Mouse (Mus musculus) cerebellum, adult 11 months (tissue): ENCODE measurements at regions not wholly inside any gene's neighbourhood (a gene's known extent, or its start where the extent isn't known, plus 50 kb on each side); places are given as distances from the start of the nearest gene placed in this dataset.

Experiments
- DNase-seq: peaks from one replicate; pipeline ENCODE4 v3.0.0; 2022

GRCm38 (mm10) chr1:73285342-73285741, 269.6 kb upstream of the Tnp1 start:
- no peak for DNase-seq

GRCm38 (mm10) chr1:73274480-73274879, 258.8 kb upstream of the Tnp1 start:
- peak; percentile 30 for DNase-seq

DNA sequence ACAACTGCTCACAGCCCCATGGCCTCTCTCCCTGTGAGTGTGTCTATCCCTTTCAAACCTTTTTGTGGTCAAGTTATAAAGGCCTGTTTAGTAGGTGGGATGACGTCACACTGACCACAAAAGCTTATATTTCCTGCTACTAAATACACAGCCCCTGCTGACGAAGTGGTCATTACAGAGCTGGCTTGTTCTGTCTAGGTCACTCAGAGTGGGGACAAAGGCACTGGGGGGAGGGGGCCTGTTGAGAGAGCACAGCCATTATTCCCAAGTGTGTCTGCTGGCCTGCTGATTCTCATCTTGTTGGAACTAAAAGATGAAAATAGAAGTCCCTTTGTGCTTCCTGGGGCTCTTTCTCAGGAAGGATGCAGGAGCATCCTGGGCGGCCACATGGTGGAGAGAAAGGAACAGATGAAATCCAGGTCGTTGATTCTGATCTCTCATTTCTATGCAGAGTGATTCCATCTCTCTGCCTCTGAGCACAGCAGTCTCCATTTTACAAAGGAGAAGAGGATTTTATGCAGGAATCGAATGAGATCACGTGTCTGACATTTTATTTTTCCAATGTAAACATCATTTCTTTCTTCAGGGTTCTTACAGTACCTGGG, 255.2 kb upstream of the Tnp1 start:
- no peak for DNase-seq

DNA sequence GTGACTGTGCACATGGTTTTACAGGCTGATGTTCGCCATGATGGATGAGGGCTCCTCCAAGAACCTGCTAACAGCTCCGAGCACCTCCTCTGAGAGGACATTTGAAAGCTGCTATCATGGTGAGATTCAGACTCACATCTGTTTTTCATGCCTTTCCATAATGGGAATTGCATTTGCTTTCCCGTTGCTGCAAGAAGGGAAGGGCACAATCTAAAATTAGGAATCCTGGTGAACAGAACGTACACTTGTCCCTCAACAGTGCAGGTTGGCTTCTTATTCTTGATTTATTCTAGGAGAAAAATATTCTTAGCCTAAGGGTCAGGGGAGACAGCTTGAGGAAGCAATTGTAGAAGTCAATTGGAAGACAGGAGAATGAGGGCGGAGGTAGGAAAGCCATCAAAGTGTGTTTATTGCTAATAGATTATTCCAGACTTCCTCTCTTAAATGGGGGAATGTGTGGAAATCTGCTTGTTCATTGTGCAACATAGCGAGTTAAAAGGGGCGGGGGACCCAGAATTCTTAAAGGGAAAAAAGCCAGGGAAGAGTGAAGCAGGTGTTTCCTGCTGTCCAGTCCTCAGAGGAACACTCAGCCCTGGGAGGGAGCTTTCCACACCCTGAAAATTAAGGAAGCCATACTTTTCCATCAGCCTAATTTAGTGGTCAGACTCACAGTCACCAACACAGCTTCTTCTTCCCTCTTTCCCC, 253.5 kb upstream of the Tnp1 start:
- DNase-seq, result no peak

DNA sequence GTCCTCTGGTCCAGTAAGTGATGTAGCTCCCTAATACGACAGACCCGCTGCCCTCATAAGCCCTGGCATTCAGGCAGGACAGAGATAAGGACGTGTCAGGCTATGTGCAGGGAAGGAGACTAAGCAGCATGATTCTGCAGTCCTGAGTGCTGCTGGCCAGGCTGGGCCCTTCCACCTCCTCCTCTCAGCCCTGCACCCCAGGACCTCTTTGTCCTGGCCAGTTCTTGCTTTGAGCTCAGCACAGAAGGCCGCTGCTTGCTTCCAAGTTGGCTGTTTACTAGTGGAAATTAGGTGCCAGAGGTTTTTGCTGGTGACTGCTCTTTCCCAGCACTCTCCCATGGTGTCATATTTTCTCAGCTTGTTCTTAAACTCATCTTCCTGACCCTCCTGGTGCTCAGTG, 249.3 kb upstream of the Tnp1 start:
- peak; percentile 11 for DNase-seq

DNA sequence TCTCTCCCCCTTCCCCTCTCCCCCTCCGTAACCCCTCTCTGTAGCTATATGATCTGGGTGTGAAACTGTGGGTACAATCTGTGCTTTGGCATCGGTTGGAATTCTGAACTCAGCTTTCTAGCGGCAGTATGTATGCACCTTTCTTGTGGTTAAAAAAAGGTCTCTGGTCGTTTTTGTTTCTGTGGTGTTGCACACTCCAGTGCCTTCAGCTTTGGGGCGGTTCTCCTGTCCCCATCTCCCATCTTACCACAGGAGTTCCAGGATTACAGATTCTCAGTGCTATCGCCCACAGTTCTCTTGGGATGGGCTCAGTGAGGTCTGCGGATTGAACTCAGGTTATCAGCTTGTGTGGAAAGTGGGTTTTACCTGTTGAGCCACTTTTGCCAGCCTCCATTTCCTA, 248.5 kb upstream of the Tnp1 start:
- DNase-seq, result no peak

DNA sequence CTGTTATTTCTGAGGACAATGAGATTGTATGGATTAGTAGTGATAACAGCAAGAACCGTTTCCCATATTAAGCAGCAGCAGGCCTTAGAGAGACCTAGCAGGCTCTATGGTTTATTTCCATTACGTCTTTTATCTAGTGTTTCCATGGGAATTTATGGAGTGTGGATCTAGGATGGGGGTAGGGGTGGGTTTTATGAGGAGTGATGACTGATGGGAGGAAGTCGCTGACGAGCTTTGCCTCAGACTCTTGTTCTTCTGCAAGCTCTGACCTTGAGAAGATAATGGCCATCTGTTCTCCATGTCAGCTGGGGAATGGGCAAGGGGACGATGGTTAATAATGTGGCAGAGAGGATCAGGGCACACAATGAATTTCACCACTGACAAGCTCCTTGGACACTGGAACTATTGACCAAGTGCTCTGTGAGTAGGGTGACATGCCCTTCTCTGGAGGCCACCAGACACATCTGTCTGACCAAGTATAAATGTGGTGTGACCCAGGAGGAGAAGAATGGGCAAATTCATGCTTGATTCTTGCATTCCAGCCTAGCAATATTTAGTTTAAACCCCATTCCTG, 243.9 kb upstream of the Tnp1 start:
- DNase-seq, result no peak

DNA sequence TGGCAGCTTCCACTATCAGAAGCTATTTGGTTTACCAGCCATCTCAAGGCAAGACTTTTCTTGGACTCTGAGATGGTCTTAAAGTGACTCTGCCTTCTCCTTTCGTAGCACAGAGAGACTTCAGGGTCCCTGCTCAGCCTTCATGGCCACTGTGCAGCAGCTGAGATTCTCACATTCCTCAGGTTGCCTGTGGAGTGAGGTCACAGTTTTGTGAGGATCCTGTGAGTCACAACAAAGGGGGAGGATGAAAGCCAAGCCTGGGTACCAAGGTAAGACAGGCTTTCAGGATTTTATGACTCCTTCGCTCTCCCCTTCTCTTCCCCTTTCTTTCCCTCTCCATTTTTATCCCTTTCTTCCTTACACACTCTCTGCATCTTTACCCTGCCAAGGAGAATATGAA, 241.6 kb upstream of the Tnp1 start:
- DNase-seq, result no peak

GRCm38 (mm10) chr1:73251911-73252356, 236.2 kb upstream of the Tnp1 start:
- no peak for DNase-seq

DNA sequence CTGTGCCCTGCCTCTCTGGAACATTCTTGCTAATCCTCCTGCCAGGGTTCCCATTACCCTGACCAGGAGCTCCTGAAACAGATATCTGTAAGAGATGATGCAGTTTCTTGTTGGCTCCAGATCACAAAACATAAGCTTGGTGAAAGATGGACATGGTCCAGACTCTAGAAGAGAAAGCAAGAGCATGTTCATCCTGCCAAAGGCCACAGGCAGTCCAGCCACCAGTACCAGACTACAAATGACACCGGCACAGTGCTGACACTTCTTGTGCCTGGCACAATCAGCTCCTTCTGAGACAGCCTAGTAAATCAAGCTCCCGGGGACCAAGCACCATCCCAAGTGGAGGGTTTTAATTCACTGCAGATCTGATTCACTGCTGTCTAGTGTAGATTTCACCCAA, 228.3 kb upstream of the Tnp1 start:
- DNase-seq, result no peak

GRCm38 (mm10) chr1:73242290-73242689, 226.6 kb upstream of the Tnp1 start:
- no peak for DNase-seq

DNA sequence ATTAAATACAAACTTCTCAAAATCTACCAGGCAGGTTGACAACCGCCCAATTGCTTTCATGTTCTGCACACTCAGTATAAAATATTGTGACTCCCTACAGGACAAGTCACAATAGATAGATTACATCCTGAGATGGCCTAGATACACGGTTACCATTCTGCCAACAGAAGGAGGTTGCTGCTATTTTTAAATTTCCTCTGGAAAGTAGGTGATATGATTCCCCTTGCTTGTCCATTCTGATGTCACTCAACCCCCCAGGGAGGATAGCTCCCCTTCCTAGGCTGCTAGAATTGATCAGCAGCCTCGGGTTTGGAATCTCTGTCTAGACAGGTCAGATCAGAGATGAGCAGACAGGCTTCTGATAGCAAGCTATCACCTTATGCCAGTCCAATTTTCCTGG, 221.2 kb upstream of the Tnp1 start:
- peak; percentile 8 for DNase-seq

DNA sequence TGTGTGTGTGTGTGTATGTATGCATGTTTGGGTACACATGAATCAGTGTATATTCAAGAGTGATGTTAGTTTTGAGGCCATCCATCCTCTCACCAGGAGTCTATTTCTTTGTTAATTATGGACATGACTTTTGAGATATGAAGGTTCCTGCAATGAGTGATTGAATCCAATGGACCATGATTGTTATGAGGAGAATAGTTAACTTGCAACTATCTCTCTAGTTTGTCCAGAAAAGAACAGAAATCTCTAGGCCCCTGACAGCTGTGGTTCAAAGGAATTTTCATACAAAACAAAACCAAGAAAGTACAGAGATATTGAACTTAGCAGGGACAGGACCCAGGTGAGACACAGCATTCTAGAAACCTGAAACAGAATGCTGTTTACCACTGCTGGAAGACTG, 217.9 kb upstream of the Tnp1 start:
- DNase-seq, result no peak

DNA sequence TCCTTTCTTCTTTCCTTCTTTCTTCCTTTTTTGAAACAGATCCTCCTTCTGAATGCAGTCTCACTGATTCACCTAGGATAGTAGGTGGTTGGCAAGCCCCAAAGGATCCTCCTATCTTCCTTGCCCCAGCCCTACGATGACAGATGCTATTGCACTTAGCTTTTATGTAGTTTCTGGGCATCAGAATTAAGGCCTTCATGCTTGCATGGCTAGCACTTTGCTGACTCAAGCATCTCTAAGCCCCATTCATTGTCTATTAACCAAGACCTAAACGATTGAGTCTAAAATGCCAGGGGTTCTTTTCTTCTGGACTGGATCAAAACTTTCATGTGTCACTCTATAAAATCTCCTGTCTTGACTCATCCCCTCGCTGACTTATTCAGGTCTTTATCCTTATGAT, 217.3 kb upstream of the Tnp1 start:
- no peak for DNase-seq

DNA sequence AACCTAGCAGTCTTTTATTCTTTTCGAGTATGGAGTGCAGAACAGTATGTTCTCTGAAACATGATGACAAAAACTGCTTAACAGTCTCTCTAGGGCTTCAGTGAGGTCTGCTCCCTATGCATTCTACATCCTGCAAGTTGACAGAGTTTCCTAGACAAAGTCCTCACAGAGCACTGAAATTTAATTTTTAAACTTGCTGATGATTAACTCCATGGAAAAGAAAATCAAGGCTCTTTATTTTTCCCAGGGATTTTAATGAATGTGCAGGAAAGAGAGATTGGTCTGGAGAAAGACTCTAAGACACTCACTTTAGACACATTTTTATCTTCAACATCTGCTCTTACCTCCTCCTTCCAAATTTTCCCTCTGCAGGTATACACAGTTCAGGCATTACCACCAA, 214.9 kb upstream of the Tnp1 start:
- no peak for DNase-seq

GRCm38 (mm10) chr1:73227246-73227645, 211.5 kb upstream of the Tnp1 start:
- DNase-seq, result no peak

- DNase-seq, result no peak
Observed at GRCm38 (mm10) chr1:73221863-73222262, 206.2 kb upstream of the Tnp1 start.

DNA sequence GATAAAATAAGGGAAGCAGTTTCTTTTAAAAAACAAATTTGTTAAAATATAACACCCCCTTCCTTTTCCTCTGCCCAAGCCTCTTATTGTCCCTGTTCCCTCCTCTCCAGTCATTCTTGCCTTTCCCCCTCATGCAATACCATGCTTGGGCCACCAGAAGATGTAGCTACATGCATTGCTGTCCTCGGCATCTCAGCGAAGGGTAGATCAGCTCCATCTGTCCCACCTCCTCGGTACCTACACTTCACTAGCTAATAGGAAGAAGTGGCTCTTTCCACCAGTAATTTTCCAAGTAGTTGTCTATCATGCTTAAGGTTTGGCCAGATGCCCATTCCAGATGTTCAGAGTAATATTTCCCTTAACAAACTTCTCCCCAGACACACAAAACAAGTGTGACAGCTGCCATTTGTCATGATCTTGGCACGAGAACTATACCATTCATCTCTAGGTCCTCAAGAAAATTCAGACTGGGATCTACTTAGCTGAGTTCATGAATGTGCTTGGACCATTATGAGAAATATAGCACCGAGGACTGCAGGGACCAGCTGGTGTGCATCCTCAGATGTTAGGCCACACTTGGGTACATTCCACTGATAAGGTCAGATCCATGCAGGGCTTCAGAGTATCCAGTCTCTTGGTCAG, 198.7 kb upstream of the Tnp1 start:
- no peak for DNase-seq

DNA sequence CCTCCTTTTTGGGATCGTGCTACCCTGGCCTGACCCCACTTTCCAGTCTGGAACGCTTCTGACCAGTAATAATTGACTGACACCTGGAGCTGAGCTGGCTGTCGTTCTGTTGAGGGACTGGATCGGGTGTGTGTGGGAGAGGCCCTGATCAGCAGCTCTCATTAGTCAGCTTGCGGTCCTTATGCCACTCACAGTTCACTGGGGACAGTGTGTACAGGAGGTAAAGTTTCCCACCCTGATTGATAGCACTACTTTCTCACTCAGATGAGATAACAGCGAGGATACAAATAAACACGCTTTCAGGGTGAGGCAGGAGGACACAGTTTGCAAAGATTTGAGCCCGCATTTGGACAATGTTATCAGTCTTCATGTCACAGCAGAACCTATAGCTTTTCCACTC, 191.7 kb upstream of the Tnp1 start:
- no peak for DNase-seq

GRCm38 (mm10) chr1:73205788-73206187, 190.1 kb upstream of the Tnp1 start:
- no peak for DNase-seq

- DNase-seq, result no peak
Observed at GRCm38 (mm10) chr1:73200112-73200511, 184.4 kb upstream of the Tnp1 start.

GRCm38 (mm10) chr1:73190832-73191231, 175.1 kb upstream of the Tnp1 start:
- DNase-seq, result no peak

GRCm38 (mm10) chr1:73188796-73189195, 173.1 kb upstream of the Tnp1 start:
- no peak for DNase-seq

GRCm38 (mm10) chr1:73184477-73184876, 168.8 kb upstream of the Tnp1 start:
- no peak for DNase-seq
